Mouse (Mus musculus) gastrocnemius, adult 8-10 months (tissue): Measurements from ENCODE around the gene Hcrt. TPM values are rescaled to one million over a fixed set of nuclear protein-coding genes. Genes with fewer than 3 reads are reported as not detected.

Source experiments
- DNase-seq, 2 experiments: peaks; one replicate each; pipeline ENCODE4 v3.0.0; 2022; ENCODE audit warnings: low spot score in 2 of 2
- total RNA-seq, 4 experiments: library from RNA; stranded (reverse); gene quantifications; 2 replicates each; pipeline ENCODE4 v1.2.4; 2022

The Hcrt gene
- total RNA-seq = not detected

GRCm38 (mm10) chr11:100762831-100763230, at the start of gene Hcrt:
Hcrt (minus strand) TSS chr11:100762931.
- DNase-seq = no peak

GRCm38 (mm10) chr11:100811132-100811531, 48.4 kb upstream of the Hcrt start:
- no peak for DNase-seq

- no peak for DNase-seq
These were observed 47.8 kb upstream of the Hcrt start for GRCm38 (mm10) chr11:100810516-100810915.

GRCm38 (mm10) chr11:100806380-100807305, 43.9 kb upstream of the Hcrt start:
- DNase-seq = no peak

- DNase-seq = peak; percentile 46 to 63
These were observed 42.8 kb upstream of the Hcrt start for GRCm38 (mm10) chr11:100805535-100805934.

- no peak for DNase-seq
These were observed 41.7 kb upstream of the Hcrt start for GRCm38 (mm10) chr11:100804409-100804808.

- DNase-seq = no peak
These were observed 36.7 kb upstream of the Hcrt start for GRCm38 (mm10) chr11:100799426-100799825.

GRCm38 (mm10) chr11:100796585-100796984, 33.9 kb upstream of the Hcrt start:
- DNase-seq = no peak

- no peak for DNase-seq
These were observed 32.7 kb upstream of the Hcrt start for GRCm38 (mm10) chr11:100795386-100795785.

GRCm38 (mm10) chr11:100791457-100792049, 28.8 kb upstream of the Hcrt start:
- peak in 1 of 2 experiments; percentile 58 for DNase-seq

GRCm38 (mm10) chr11:100790644-100791043, 27.9 kb upstream of the Hcrt start:
- DNase-seq = peak; percentile 78 to 82

GRCm38 (mm10) chr11:100789702-100790101, 27.0 kb upstream of the Hcrt start:
- no peak for DNase-seq

- DNase-seq = no peak
These were observed 23.0 kb upstream of the Hcrt start for GRCm38 (mm10) chr11:100785774-100786173.

GRCm38 (mm10) chr11:100784286-100784685, 21.6 kb upstream of the Hcrt start:
- DNase-seq = no peak

- DNase-seq = no peak
These were observed 19.8 kb upstream of the Hcrt start for GRCm38 (mm10) chr11:100782568-100782967.

GRCm38 (mm10) chr11:100781763-100782475, 19.2 kb upstream of the Hcrt start:
- DNase-seq = no peak

GRCm38 (mm10) chr11:100780247-100780646, 17.5 kb upstream of the Hcrt start:
- no peak for DNase-seq

GRCm38 (mm10) chr11:100778069-100778468, 15.3 kb upstream of the Hcrt start:
- no peak for DNase-seq

- DNase-seq = no peak
These were observed 13.2 kb upstream of the Hcrt start for GRCm38 (mm10) chr11:100775921-100776320.

- no peak for DNase-seq
These were observed 11.5 kb upstream of the Hcrt start for GRCm38 (mm10) chr11:100774261-100774660.

GRCm38 (mm10) chr11:100770646-100771408, 8.1 kb upstream of the Hcrt start, which contains the start of gene Ghdc:
Ghdc (minus strand) TSS chr11:100770957.
- peak; percentile 73 to 82 for DNase-seq
